Mouse (Mus musculus): ENCODE results near the gene Ddx52. TPM values are rescaled to one million over a fixed set of nuclear protein-coding genes. Genes with fewer than 3 reads are reported as not detected.

Gene Ddx52
- 10 to 100 TPM; 59.8 to 63.5 TPM for polyA plus RNA-seq (2017; shearing (Covaris generic))

DNA sequence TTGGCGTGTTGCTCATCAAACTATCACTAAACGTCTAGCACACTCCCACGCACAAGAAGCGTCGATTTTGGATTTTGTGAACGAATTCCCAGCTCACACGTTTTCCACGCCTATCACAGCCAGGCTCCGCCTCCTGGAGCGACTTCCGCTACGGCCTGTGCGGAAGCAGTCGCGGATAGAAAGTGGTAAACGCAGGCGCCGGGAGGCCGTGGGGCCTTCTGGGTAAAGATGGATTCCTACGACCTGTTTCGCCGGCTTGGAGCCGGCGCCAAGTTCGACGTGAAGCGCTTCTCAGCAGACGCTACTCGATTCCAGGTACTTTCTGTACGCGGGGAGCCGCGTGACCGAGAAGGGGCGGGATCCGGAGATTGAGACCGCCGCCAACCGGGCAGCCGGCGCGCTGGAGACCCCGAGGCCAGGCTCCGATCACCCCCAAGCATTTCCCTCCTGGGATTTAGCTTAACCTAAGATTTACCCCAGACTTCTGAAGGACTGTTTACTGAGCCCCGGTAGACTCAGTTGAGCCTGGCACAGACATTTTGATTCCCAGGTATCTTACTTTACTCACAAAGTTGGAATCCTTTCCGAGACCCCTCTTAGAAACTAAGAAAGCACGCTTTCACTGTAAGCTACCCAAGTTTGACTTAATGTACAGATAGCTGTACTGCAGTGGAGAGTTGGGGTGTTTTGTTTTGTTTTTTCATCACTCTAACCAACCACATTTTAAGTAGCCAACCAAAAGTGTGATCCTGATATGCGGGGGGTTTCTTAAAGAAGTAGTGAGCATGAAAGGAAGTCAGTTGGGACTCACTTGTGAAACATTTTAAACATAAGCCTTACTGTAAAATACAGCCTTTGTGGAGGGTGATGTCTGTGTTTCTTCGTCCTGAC is at the start of gene Ddx52:
TSS of gene Ddx52 (plus strand) at position 113 of the 891 bp plus-strand sequence.

DNA sequence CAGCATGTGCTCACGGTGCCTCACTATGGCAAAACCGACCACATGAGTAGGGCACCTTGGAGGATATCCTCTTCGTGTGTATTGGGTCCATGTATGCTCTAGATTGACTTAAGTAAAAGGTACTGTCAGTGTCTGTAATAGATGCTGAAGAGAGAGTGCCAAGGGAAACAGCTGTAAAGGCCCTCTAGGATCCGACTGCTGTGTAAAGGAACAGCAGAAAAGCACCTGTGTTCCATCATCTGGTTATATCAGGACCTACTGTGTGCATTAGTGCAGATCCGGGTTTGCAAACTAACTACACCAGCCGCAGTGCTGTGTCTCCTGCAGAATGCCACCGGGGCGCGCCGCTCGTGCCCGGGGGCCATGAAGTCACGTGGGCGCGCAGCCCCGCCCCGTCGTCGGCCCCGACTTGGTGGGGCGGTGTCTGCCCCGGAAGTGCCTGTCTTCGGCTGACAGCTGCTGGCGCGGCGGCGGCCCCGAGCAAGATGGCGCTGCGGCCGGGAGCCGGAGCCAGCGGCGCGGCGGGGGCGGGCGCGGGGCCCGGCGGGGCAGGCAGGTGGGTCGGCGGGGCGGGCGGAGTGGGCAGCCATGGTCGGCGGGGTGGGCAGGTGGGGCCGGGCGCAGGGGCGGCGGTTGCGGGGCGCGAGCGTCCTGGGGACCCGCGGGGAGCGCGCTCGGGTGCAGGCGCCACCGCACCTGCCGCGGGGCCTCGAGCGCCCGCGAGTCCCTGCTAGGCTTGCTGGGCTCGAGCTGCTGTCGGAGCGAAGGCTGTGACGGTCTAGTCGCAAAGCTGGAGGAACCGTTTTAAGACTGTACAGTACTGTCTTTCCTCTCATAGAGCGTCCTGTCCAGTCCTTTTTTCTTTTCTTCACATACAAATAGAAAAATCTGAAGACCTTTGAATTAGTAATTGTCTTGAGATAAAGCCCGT is 22.4 kb downstream of the Ddx52 start, which contains the start of gene Synrg:
TSS of gene Synrg (plus strand) at position 438 of the 931 bp plus-strand sequence.

Other genes with a start within 250 kb of the Ddx52 start
- gene Wfdc17, start 238.1 kb upstream of the Ddx52 start, polyA plus RNA-seq (2017; shearing (Covaris generic)) = 10 to 100 TPM in 1 of 2 experiments, under 1 TPM in 1; 0.85 to 24.9 TPM
- under 1 TPM in 1 of 2 experiments, not detected in 1; 0.32 TPM for gene Wfdc18, start 233.0 kb upstream of the Ddx52 start, polyA plus RNA-seq (2017; shearing (Covaris generic))
- gene Wfdc21, start 195.1 kb upstream of the Ddx52 start, polyA plus RNA-seq (2017; shearing (Covaris generic)) = not detected
- 10 to 100 TPM; 24.3 to 26.1 TPM for gene Heatr6, start 188.4 kb upstream of the Ddx52 start, polyA plus RNA-seq (2017; shearing (Covaris generic))
- not detected for gene Hnf1b, start 92.0 kb upstream of the Ddx52 start, polyA plus RNA-seq (2017; shearing (Covaris generic))
- gene Synrg, start 22.4 kb downstream of the Ddx52 start, polyA plus RNA-seq (2017; shearing (Covaris generic)) = 10 to 100 TPM; 26.2 to 32.1 TPM
- gene Dusp14, start 127.2 kb downstream of the Ddx52 start, polyA plus RNA-seq (2017; shearing (Covaris generic)) = 10 to 100 TPM in 1 of 2 experiments, 1 to 10 TPM in 1; 7.3 to 16.1 TPM
- gene Tada2a, start 187.5 kb downstream of the Ddx52 start, polyA plus RNA-seq (2017; shearing (Covaris generic)) = 1 to 10 TPM; 8.5 to 9.0 TPM
- 1 to 10 TPM; 5.6 to 7.1 TPM for gene Acaca, start 187.6 kb downstream of the Ddx52 start, polyA plus RNA-seq (2017; shearing (Covaris generic))
- not detected for gene Gm11437, start 225.4 kb downstream of the Ddx52 start, polyA plus RNA-seq (2017; shearing (Covaris generic))